In the genomic region with DNA sequence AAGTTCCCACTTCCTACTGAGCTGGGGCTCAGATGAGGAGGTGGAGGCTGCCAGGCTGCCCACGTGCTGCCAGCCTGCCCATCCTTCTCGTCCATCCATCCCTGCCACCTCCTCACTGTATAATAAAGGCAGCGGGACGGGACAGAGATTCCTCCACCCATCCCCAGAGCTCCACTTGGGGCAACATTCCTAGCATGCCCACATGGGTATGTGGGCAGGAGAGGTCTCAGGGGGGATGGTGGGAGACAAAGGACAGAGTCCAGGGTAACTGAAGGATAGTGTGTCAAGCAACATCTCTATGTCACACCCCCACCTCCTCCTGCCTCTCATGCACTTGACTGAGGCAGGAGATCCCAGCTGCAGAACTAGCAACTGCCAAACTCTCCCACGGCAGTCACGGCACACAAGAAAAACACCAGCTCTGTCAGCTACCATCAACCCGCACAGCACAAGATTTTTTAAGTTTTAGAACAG, we compare ENCODE assay signal across 11 mouse cellular contexts. TPM values are rescaled to one million over a fixed set of nuclear protein-coding genes. Genes with fewer than 3 reads are reported as not detected.
A peak's percentile ranks its signal among the peaks of the same experiment; 100 is the strongest.
DNase-seq lines count a peak whose midpoint lies in the region; ATAC-seq and TF ChIP-seq lines count a peak whose summit lies in the region.
"Had no signal": no experiment of that assay in that cellular context is flagged by ENCODE, and none has a peak within 500 bp of the region (broad histone marks: within the 10 kb centered on the region; RNA-seq: fewer than 3 reads in every experiment).

No protein-coding gene starts in this region.

- H3K36me3 ChIP-seq in heart, embryonic 15.5 days, result no peaks in the 10 kb centered on the region
- H3K36me3 ChIP-seq in heart, embryonic 11.5 days (ENCODE audit: control insufficient read depth, insufficient read depth, low read length), result no peaks in the 10 kb centered on the region
- H3K36me3 ChIP-seq in intestine, embryonic 15.5 days, result no peaks in the 10 kb centered on the region
- H3K36me3 ChIP-seq in lung, postnatal 0 days (ENCODE audit: insufficient read depth, low read length), result no peaks in the 10 kb centered on the region

- no peak overlapping the region for H3K9ac ChIP-seq in heart, embryonic 15.5 days
- no peak overlapping the region for H3K9ac ChIP-seq in heart, embryonic 11.5 days (ENCODE audit: low read depth, low read length)
- no peak overlapping the region for H3K9ac ChIP-seq in intestine, embryonic 15.5 days
- no peak overlapping the region for H3K9ac ChIP-seq in lung, postnatal 0 days (replicated peaks; ENCODE audit: low read depth)
- H3K9ac ChIP-seq: liver, postnatal 0 days had no signal

- TF ChIP-seq EP300 in lung, postnatal 0 days (IDR thresholded peaks at IDR 0.05), result no peak

- peaks cover 47% of the 10 kb centered on the region for H3K4me1 ChIP-seq in heart, embryonic 15.5 days (replicated peaks)
- peaks cover 38% of the 10 kb centered on the region for H3K4me1 ChIP-seq in heart, embryonic 11.5 days (ENCODE audit: control insufficient read depth, insufficient read depth, low read length)
- peaks cover 28% of the 10 kb centered on the region for H3K4me1 ChIP-seq in intestine, embryonic 15.5 days (replicated peaks)
- H3K4me1 ChIP-seq in lung, postnatal 0 days (ENCODE audit: insufficient read depth, low read depth, low read length), result peaks cover 22% of the 10 kb centered on the region; the same call in 1 of the 2 replicates

- no peak overlapping the region for H3K4me3 ChIP-seq in heart, embryonic 15.5 days
- H3K4me3 ChIP-seq in heart, embryonic 11.5 days (ENCODE audit: low read depth, low read length), result no peak overlapping the region
- no peak overlapping the region for H3K4me3 ChIP-seq in intestine, embryonic 15.5 days (replicated peaks)
- H3K4me3 ChIP-seq in lung, postnatal 0 days (ENCODE audit: low read depth, low read length), result no peak overlapping the region

- ATAC-seq in heart, embryonic 15.5 days (replicated peaks; ENCODE audit: insufficient number of reproducible peaks, insufficient read depth, low FRiP score, low read depth), result no peak; the same call in 1 of the 2 replicates
- no peak for ATAC-seq in heart, embryonic 11.5 days (replicated peaks; ENCODE audit: insufficient number of reproducible peaks, low FRiP score, low TSS enrichment)
- ATAC-seq in intestine, embryonic 15.5 days, result no peak
- ATAC-seq in lung, postnatal 0 days, result no peak
- no peak for ATAC-seq in erythroid progenitor cell, adult 5-6 weeks (replicated peaks; ENCODE audit: low FRiP score, poor library complexity, severe bottlenecking)
- ATAC-seq: liver, postnatal 0 days had no signal

- H3K27ac ChIP-seq in heart, embryonic 15.5 days, result peak overlapping the region; percentile 18; the same call in 1 of the 2 replicates
- H3K27ac ChIP-seq in heart, embryonic 11.5 days (ENCODE audit: low read depth, low read length), result no peak overlapping the region
- H3K27ac ChIP-seq in intestine, embryonic 15.5 days, result no peak overlapping the region
- no peak overlapping the region for H3K27ac ChIP-seq in lung, postnatal 0 days (ENCODE audit: low read length)

- no peak overlapping the region for H3K4me2 ChIP-seq in heart, embryonic 15.5 days
- no peak overlapping the region for H3K4me2 ChIP-seq in heart, embryonic 11.5 days
- no peak overlapping the region for H3K4me2 ChIP-seq in intestine, embryonic 15.5 days (replicated peaks)
- no peak overlapping the region for H3K4me2 ChIP-seq in lung, postnatal 0 days (replicated peaks; ENCODE audit: low read depth, low read length)

- 22% methylated on average over 7 of the region's 7 CpGs for WGBS in heart, embryonic 15.5 days
- 39% methylated on average over 7 of the region's 7 CpGs for WGBS in heart, embryonic 11.5 days (ENCODE audit: insufficient replicate concordance)
- 52% methylated on average over 7 of the region's 7 CpGs for WGBS in intestine, embryonic 15.5 days
- WGBS in lung, postnatal 0 days, result 20% methylated on average over 7 of the region's 7 CpGs

- intact Hi-C loops in left cerebral cortex, postnatal 36 days (cut with DNase I), result loop anchor here (1.0 kb wide), 1 partner anchor 9 kb away; no protein-coding TSS in a partner anchor

- no peaks in the 10 kb centered on the region for H3K27me3 ChIP-seq in heart, embryonic 15.5 days
- no peaks in the 10 kb centered on the region for H3K27me3 ChIP-seq in heart, embryonic 11.5 days (ENCODE audit: control insufficient read depth, insufficient read depth, low read length)
- no peaks in the 10 kb centered on the region for H3K27me3 ChIP-seq in intestine, embryonic 15.5 days (replicated peaks)
- H3K27me3 ChIP-seq in lung, postnatal 0 days (replicated peaks; ENCODE audit: insufficient read depth, low read length), result no peaks in the 10 kb centered on the region

- no peaks in the 10 kb centered on the region for H3K9me3 ChIP-seq in heart, embryonic 15.5 days (replicated peaks)
- H3K9me3 ChIP-seq in heart, embryonic 11.5 days (replicated peaks; ENCODE audit: control insufficient read depth, low read length), result no peaks in the 10 kb centered on the region
- no peaks in the 10 kb centered on the region for H3K9me3 ChIP-seq in intestine, embryonic 15.5 days
- H3K9me3 ChIP-seq in lung, postnatal 0 days (ENCODE audit: low read length), result no peaks in the 10 kb centered on the region

- peak; percentile 93 for DNase-seq in Muller cell, postnatal 12 days (ENCODE audit: inconsistent ontology term)
- peak; percentile 71 to 80 for DNase-seq in frontal cortex, adult 2 months (ENCODE audit: extremely low spot score in 1 of 2, low spot score in 1 of 2)
- peak; percentile 76 to 82 for DNase-seq in left cerebral cortex, postnatal 36 days (ENCODE audit: low spot score in 2 of 2)
- DNase-seq in lung, postnatal 0 days (ENCODE audit: low spot score), result no peak
- DNase-seq: embryo, embryonic 11 days; gastrocnemius, postnatal 36 days; liver, postnatal 0 days had no signal

- no peak for TF ChIP-seq CTCF in lung, postnatal 0 days (IDR thresholded peaks at IDR 0.05)

RNA-seq across cellular contexts. Expression of gene Smurf1, which starts 51.2 kb away (rescaled TPM):
- 11.3 and 13.8 TPM in 2 replicates for polyA plus RNA-seq in heart, embryonic 15.5 days (2015; fragmentation: Nextera tagmentation; extraction: Ambion mirVana)
- polyA plus RNA-seq in heart, embryonic 11.5 days (2014; fragmentation: Nextera tagmentation; extraction: Ambion mirVana), result 14.3 and 15.7 TPM in 2 replicates
- polyA plus RNA-seq in frontal cortex, adult 2 months (2012; rRNA removed), result 25.6 and 28.2 TPM in 2 replicates
- 10 to 100 TPM; 34.6 to 37.2 TPM for total RNA-seq in left cerebral cortex, postnatal 36 days (2021)
- 10.7 and 11.5 TPM in 2 replicates for polyA plus RNA-seq in intestine, embryonic 15.5 days (2015; fragmentation: Nextera tagmentation; extraction: Ambion mirVana)
- polyA plus RNA-seq in lung, postnatal 0 days (2015; fragmentation: Nextera tagmentation; extraction: Ambion mirVana), result 12.5 and 13.2 TPM in 2 replicates
- not detected in 2 replicates for total RNA-seq in erythroid progenitor cell, adult 5-6 weeks (2015; ENCODE audit: low replicate concordance)
- total RNA-seq in erythroid progenitor cell, adult 5-6 weeks (2017; ENCODE audit: low replicate concordance), result 1.9 and 2.1 TPM in 2 replicates
